Mouse (Mus musculus) liver, embryonic 16.5 days (tissue): ENCODE measurements around the gene Irak3. TPM values are rescaled to one million over a fixed set of nuclear protein-coding genes. Genes with fewer than 3 reads are reported as not detected.
"Not testable (repeated sequence)": the region's sequence is repeated elsewhere in the genome, so short reads cannot be mapped to it uniquely, and the experiment has no call there.

Experiments
- ATAC-seq: fragments of 200-750 bp; cut with Nextera tagmentation; 2 replicates; pipeline ENCODE4 v1.8.0; 2017; ENCODE audit warnings: low read depth, mild to moderate bottlenecking, moderate number of reproducible peaks, moderate library complexity
- H3K27ac ChIP-seq: fragments of 300-500 bp; sonication (generic); 2 replicates; pipeline ENCODE4 v1.5.1; 2014; ENCODE audit warnings: mild to moderate bottlenecking, low read length
- H3K27me3 ChIP-seq: fragments of 300-500 bp; sonication (generic); 2 replicates; pipeline ENCODE4 v1.6.1; 2014; ENCODE audit warnings: low read depth, low read length, mixed read lengths; ENCODE audit not compliant: control insufficient read depth, insufficient read depth
- H3K36me3 ChIP-seq: fragments of 300-500 bp; sonication (generic); 2 replicates; pipeline ENCODE4 v1.6.1; 2014; ENCODE audit warnings: mild to moderate bottlenecking; ENCODE audit not compliant: control insufficient read depth, insufficient read depth
- H3K4me1 ChIP-seq: fragments of 300-500 bp; sonication (generic); 2 replicates; pipeline ENCODE4 v1.6.1; 2014; ENCODE audit warnings: low read depth, low read length, mixed read lengths; ENCODE audit not compliant: control insufficient read depth
- H3K4me2 ChIP-seq: fragments of 300-500 bp; sonication (generic); 2 replicates; pipeline ENCODE4 v1.6.1; 2014; ENCODE audit warnings: low read depth, low read length, mixed read lengths
- H3K4me3 ChIP-seq: fragments of 300-500 bp; sonication (generic); 2 replicates; pipeline ENCODE4 v1.5.1; 2014; ENCODE audit warnings: low read depth, mild to moderate bottlenecking, low read length
- H3K9ac ChIP-seq: fragments of 300-500 bp; sonication (generic); 2 replicates; pipeline ENCODE4 v1.6.1; 2014; ENCODE audit warnings: low read depth, low read length
- H3K9me3 ChIP-seq: fragments of 300-500 bp; sonication (generic); replicated peaks from 2 replicates; pipeline ENCODE4 v1.6.1; 2016; ENCODE audit warnings: low read length; ENCODE audit not compliant: control insufficient read depth
- WGBS: fragments of 180-500 bp; shearing (Covaris S2); extraction: QIAGEN DNeasy Blood & Tissue Kit; methylation state at CpG from one replicate; pipeline ENCODE4 v1.1.7; 2014; ENCODE audit not compliant: insufficient replicate concordance; 5-methylcytosine and 5-hydroxymethylcytosine counted together
- polyA plus RNA-seq: library from polyadenylated mRNA; unstranded; fragments of >200 nt; fragmentation: Nextera tagmentation; extraction: Ambion mirVana; gene quantifications from 2 replicates; pipeline ENCODE4 v1.2.1, GENCODE M21; 2015

Irak3 gene
- polyA plus RNA-seq, 1 experiment from 2014 or later: 1.8 TPM

DNA sequence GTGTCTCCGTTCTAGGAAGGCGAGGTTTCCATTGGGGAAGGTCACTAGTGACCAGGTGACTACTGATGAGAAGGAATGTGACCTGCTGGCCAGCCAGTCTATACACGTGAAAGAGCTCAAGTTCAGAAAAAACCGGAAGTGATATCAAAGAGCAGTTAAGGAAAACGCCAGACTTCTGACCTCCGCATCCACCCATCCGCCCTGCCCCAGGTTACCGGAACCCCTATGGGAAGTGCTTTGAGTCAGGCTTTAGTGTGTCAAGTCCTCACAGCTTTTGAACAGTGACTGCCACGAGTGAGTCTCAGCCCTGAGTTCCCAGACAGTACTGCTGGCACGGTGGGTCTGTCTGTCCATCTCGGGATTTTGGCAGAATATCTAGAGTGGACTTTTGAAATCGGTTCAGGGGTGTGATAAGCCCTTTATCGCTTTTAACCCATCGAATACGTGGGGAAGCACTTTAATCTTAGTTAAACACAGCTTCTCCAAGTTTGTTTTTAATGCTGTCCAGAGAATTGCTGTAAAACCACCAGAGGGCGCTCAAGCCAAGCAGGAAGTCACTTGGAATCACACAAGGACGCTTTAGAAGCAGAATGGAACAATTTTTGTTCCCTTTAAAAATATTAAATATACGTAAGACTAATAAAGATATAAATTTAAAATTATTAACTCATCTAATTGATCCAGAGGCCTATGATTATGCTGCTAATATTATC, 31.9 kb upstream of the Irak3 start:
- ATAC-seq: 0 out of 2 replicates have a peak, but pooled peaks have one; percentile 27
- WGBS: 23% methylated on average over 18 of the region's 18 CpGs

DNA sequence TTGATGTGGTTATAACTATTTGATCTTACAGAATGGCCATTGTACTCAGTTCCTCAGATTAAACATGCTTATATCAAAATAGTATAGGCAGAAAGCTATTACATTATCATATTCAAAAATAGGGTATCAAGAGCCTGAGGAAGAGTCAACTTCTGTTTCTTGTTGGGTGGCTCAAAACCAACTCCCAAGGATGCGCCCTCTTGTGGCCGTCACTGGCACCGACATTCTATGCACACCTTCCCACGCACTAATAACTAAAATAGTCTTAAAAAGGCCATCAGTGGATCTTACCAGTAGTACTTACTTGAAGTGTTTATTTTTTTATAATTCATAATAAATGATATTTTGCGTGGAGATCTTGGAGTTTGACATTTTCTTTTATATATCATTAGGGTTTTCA, 29.8 kb upstream of the Irak3 start:
- Histone ChIP-seq H3K4me1 (peaks cover 6% of the 10 kb centered on the region), H3K27me3 (no peaks in the 10 kb centered on the region), H3K27ac (no peak overlapping the region), H3K4me3 (no peak overlapping the region), H3K4me2 (no peak overlapping the region), H3K9me3 (no peaks in the 10 kb centered on the region), H3K36me3 (peaks cover 11% of the 10 kb centered on the region), H3K9ac (no peak overlapping the region)
- WGBS: 19% methylated on average over 5 of the region's 5 CpGs
- no peak for ATAC-seq

More for the DNA sequence above, 31.9 kb upstream of the Irak3 start:
- Histone ChIP-seq H3K4me1 (no peaks in the 10 kb centered on the region; the same call in 1 of the 2 replicates), H3K36me3 (peaks cover 9% of the 10 kb centered on the region), H3K4me3 (peak overlapping the region; percentile 24; the same call in 1 of the 2 replicates), H3K4me2 (peak overlapping the region; percentile 48), H3K27ac (no peak overlapping the region), H3K9me3 (no peaks in the 10 kb centered on the region), H3K9ac (peak overlapping the region; percentile 44; the same call in 1 of the 2 replicates), H3K27me3 (no peaks in the 10 kb centered on the region)

DNA sequence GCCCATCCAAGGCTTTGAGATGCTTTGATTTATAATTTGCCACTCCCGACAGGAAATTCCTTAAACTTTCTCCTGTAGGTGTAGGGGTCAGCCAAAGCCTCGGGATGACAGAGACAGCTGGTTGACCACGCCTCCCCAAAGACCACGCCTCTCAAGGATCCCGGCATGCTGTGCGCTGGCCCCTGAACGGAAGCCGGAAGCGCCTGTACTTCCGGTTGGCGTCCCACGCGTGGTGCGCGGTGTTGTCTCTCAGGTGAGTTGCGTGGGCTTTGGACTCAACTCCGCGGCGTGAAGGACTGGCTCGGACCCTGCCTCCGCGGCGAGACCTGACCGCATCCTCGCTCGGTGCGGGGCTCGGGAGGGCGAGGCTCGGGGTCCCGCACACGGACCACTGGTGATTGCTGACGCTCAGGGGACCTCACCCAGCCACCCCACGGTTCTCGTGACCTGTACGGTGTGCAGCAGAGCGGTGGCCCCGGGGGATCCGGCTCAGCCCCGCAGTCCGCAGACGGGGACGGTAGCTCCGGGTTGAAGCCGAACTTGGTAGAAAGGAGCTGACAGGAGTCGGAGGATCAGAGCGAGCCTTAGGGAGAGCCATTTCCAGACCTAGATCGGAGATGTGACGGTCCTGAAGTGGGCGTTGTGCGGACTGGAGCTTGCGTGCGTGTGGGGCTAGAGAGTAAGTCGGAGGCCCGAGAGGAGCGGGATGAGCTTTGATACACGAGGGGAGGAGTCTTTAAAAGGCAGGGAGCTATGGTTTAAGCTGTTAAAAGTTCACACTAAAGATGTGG, 25.1 kb upstream of the Irak3 start, which contains the start of gene Llph:
Llph (plus strand) TSS at position 200 of the 791 bp plus-strand sequence.
- Histone ChIP-seq H3K36me3 (peaks cover 11% of the 10 kb centered on the region), H3K27ac (peak within 1 kb of the TSS; percentile 77), H3K9ac (peak within 1 kb of the TSS; percentile 88), H3K4me1 (peaks cover 9% of the 10 kb centered on the region), H3K4me3 (peak within 1 kb of the TSS; percentile 99), H3K27me3 (no peaks in the 10 kb centered on the region), H3K4me2 (peak within 1 kb of the TSS; percentile 72), H3K9me3 (no peaks in the 10 kb centered on the region)
- ATAC-seq: peak; percentile 93
- WGBS: under 1% methylated on average over 57 of the region's 57 CpGs

DNA sequence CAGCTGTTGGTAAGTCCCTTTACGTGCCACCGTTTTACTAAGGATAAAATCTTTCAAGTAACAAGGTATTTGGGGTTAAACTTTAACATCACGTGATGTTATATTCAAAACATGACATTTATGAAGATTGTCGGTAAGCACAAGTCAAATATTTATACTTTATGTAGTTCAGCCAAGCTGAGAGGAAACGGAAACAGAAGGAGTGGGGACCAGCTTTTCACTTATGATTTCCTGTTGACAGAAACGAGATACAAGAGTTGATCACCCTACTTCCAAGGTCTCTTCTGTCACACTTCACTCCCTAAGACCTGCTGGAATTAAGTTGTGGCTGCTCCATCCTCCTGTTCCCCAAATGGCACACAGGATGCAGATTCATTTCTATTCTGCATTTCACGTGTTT, 18.8 kb upstream of the Irak3 start:
- Histone ChIP-seq H3K4me2 (no peak overlapping the region), H3K27ac (no peak overlapping the region), H3K27me3 (no peaks in the 10 kb centered on the region), H3K4me3 (no peak overlapping the region), H3K4me1 (no peaks in the 10 kb centered on the region), H3K36me3 (peaks cover 2% of the 10 kb centered on the region), H3K9ac (no peak overlapping the region), H3K9me3 (no peaks in the 10 kb centered on the region)
- no peak for ATAC-seq
- WGBS: 68% methylated on average over 7 of the region's 7 CpGs

DNA sequence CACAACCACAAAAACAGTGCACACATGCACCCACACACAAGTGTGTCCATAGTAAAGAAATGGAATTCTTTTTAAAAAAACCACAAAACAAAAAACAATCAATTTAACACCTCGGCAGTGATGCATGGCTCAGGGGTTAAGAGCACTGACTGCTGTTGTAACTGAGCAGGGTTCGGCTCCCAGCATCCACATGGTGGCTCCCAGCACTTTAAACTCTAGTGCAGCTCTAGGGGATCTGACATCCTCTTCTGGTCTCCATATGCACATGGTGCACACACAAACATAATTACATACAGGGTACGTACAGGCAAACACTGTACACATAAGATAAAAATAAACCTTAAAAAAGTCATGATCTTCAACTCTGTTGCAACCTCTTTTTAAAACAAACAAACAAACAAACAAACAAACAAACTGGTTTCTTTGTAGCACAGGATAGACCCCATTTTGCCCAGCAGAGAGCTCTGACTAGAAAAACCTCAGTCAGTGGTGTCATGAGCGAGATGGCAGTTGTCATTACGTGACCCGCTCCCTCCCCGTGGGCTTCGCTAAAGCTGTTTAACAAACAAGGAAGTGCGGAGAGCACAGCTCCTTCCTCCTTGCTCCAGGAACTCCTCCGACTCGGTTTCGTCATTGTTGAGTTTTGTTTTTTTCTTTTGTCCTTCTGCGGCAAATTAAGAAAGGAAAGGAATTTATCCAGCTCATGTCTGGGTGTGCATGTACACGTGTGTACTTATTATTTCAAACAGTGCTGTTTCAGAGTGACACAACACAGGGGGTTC, 17.8 kb upstream of the Irak3 start:
- H3K4me1 ChIP-seq: no peaks in the 10 kb centered on the region
- H3K27me3 ChIP-seq: no peaks in the 10 kb centered on the region
- WGBS: 49% methylated on average over 14 of the region's 14 CpGs
- no peak overlapping the region for H3K4me3 ChIP-seq
- no peak overlapping the region for H3K9ac ChIP-seq
- no peak overlapping the region for H3K27ac ChIP-seq
- H3K4me2 ChIP-seq: no peak overlapping the region
- no peaks in the 10 kb centered on the region for H3K9me3 ChIP-seq
- peak; percentile 55; the same call in 1 of the 2 replicates for ATAC-seq
- H3K36me3 ChIP-seq: peaks cover 3% of the 10 kb centered on the region

DNA sequence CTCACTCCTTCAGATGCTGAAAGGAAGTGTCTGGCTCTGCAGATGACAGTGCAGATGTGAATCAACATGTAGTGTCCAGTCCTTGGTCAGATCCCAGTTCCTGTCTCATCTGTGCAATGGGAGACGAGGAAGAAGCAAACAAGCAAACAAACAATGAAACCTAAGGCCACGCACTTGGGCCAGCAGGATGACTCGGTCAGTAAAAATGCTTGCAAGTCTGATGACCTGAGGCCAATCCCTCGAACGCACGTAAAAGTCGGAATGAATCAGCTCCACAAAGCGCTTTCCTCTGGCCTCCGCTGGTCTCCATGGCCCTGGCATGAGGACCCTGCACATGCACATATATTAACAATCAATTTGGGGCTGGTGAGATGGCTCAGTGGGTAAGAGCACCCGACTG, 17.1 kb upstream of the Irak3 start:
- peaks cover 3% of the 10 kb centered on the region for H3K36me3 ChIP-seq
- H3K27ac ChIP-seq: no peak overlapping the region
- ATAC-seq: no peak
- H3K4me2 ChIP-seq: no peak overlapping the region
- H3K9ac ChIP-seq: no peak overlapping the region
- 84% methylated on average over 10 of the region's 10 CpGs for WGBS
- H3K9me3 ChIP-seq: no peaks in the 10 kb centered on the region
- no peaks in the 10 kb centered on the region for H3K27me3 ChIP-seq
- no peak overlapping the region for H3K4me3 ChIP-seq
- H3K4me1 ChIP-seq: no peaks in the 10 kb centered on the region

DNA sequence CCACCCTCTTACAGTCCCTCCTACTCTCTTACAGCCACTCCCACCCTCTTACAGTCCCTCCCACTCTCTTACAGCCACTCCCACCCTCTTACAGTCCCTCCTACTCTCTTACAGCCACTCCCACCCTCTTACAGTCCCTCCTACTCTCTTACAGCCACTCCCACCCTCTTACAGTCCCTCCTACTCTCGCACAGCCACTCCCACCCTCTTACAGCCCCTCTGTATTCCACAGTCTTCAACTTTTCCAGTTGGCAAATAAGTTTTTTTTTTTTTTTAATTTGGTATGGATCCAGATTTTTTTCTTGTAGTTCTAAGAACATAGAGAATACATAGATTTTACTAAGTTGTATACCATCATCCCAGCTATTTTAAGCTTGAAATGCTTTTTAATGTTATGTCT, 15.2 kb upstream of the Irak3 start:
- H3K4me3 ChIP-seq, H3K9ac ChIP-seq, H3K36me3 ChIP-seq, H3K27me3 ChIP-seq, H3K4me1 ChIP-seq, H3K27ac ChIP-seq, ATAC-seq, H3K4me2 ChIP-seq, H3K9me3 ChIP-seq: not testable (repeated sequence)
- 79% methylated on average over 1 of the region's 1 CpGs for WGBS

DNA sequence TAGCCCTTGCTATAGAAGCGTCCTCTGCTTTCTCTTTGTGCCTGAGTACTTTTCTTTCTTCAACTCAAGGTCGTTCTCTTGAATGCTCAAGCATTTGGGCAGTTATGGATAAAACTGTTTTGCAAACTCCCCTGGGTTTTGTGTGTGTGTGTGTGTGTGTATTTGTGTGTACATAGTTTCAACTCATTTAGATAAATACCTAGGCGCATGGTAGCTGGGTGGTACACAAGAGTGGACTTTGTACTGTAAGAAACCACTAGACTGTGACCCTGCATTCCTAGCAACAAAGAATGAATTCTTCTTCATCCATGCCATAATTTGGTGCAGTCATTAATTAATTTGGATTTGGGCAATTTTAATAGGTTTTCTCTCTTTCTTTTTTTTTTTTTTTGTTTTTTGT, 8.2 kb upstream of the Irak3 start:
- H3K36me3 ChIP-seq: no peaks in the 10 kb centered on the region
- H3K4me3 ChIP-seq: peak overlapping the region; percentile 85
- 71% methylated on average over 3 of the region's 3 CpGs for WGBS
- H3K27ac ChIP-seq: no peak overlapping the region; the same call in 1 of the 2 replicates
- no peak overlapping the region for H3K9ac ChIP-seq
- peak overlapping the region; percentile 73 for H3K4me2 ChIP-seq
- ATAC-seq: no peak
- no peaks in the 10 kb centered on the region for H3K9me3 ChIP-seq
- no peaks in the 10 kb centered on the region for H3K27me3 ChIP-seq
- peaks cover 7% of the 10 kb centered on the region for H3K4me1 ChIP-seq
